Mouse (Mus musculus): Measurements from ENCODE around the gene Gdpd3. TPM values are rescaled to one million over a fixed set of nuclear protein-coding genes. Genes with fewer than 3 reads are reported as not detected.

Gdpd3 gene
- polyA plus RNA-seq, 1 experiment from 2014 or later = 2.4 TPM

- peaks cover 70% of the 10 kb centered on the region for H3K36me3 ChIP-seq
- no peak for ATAC-seq (ENCODE audit: insufficient number of reproducible peaks, insufficient read depth, low FRiP score, low TSS enrichment, low read depth)
These were observed 23.0 kb downstream of the Gdpd3 start for GRCm38 (mm10) chr7:126789141-126789540.

DNA sequence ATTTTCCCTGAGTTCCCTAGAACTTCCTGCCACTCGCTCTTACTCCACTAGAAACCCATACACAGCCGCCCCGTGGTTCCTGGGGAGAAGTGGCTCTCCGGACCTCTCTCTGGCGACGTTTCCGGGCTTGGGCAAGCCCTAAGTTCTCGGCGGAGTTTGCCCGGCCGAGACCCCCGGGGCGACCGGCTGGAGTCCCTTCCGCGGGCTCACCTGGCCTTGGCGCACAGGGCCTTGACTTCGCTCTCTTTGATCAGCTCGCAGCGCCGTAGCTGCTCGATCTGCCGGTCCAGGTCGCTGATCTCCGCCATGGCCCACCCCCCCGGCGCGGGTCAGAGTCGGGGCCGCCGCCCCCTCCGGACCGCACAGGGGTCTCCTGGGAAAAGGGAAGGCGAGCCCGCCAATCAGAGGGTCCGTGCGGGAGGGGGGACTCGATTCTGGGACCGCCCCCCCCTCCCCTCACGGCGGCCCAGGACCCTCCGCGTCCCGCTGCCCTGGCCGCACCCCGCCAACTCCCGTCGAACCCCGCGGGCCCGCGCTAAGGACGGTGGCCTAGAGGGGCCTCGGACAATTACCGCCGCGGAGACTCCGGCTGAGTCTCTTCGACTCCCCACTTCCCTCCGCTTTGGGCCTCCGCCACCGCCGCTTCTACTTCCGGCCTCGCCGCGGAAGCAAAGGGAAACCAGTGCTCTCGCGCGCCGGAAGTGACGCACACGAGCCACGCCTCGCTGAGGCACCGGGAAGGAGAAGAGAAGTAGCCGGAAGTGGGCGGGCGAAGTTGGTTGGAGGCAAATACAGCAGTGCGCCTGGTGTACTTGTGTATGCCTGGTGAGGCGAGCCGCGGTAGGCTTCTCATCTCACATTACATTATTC, 26.0 kb downstream of the Gdpd3 start, which contains the start of gene Ppp4c:
Ppp4c (minus strand) TSS at position 646 of the 870 bp plus-strand sequence.
- peaks cover 70% of the 10 kb centered on the region for H3K36me3 ChIP-seq
- peak; percentile 94 for ATAC-seq (ENCODE audit: insufficient number of reproducible peaks, insufficient read depth, low FRiP score, low TSS enrichment, low read depth)
- H3K9me3 ChIP-seq = no peaks in the 10 kb centered on the region
- peaks cover 26% of the 10 kb centered on the region for H3K4me1 ChIP-seq (replicated peaks)
- H3K4me3 ChIP-seq (replicated peaks) = peak within 1 kb of the TSS; percentile 77
- H3K27me3 ChIP-seq = no peaks in the 10 kb centered on the region
- H3K27ac ChIP-seq = peak within 1 kb of the TSS; percentile 97
- peak within 1 kb of the TSS; percentile 71 for H3K4me2 ChIP-seq
- WGBS = under 1% methylated on average over 78 of the region's 83 CpGs
- H3K9ac ChIP-seq (replicated peaks) = peak within 1 kb of the TSS; percentile 88

More at GRCm38 (mm10) chr7:126789141-126789540, 23.0 kb downstream of the Gdpd3 start:
- Histone ChIP-seq H3K4me2 (no peak overlapping the region), H3K4me1 (replicated peaks) (peaks cover 17% of the 10 kb centered on the region), H3K9ac (replicated peaks) (no peak overlapping the region; the same call in 1 of the 2 replicates), H3K9me3 (no peaks in the 10 kb centered on the region), H3K27me3 (no peaks in the 10 kb centered on the region), H3K4me3 (replicated peaks) (no peak overlapping the region), H3K27ac (no peak overlapping the region)
- WGBS = 93% methylated on average over 4 of the region's 4 CpGs

GRCm38 (mm10) chr7:126792721-126793443, 26.7 kb downstream of the Gdpd3 start:
- Histone ChIP-seq H3K9ac (replicated peaks) (peak overlapping the region; percentile 51; the same call in 1 of the 2 replicates), H3K27me3 (no peaks in the 10 kb centered on the region), H3K4me2 (peak overlapping the region; percentile 71), H3K9me3 (no peaks in the 10 kb centered on the region), H3K4me3 (replicated peaks) (peak overlapping the region; percentile 77), H3K4me1 (replicated peaks) (peaks cover 34% of the 10 kb centered on the region), H3K27ac (peak overlapping the region; percentile 97), H3K36me3 (peaks cover 68% of the 10 kb centered on the region)
- 30% methylated on average over 11 of the region's 11 CpGs for WGBS
- ATAC-seq (ENCODE audit: insufficient number of reproducible peaks, insufficient read depth, low FRiP score, low TSS enrichment, low read depth) = no peak; the same call in 1 of the 2 replicates

GRCm38 (mm10) chr7:126793456-126794270, 27.5 kb downstream of the Gdpd3 start:
- WGBS = 63% methylated on average over 4 of the region's 4 CpGs
- no peaks in the 10 kb centered on the region for H3K9me3 ChIP-seq
- H3K27me3 ChIP-seq = no peaks in the 10 kb centered on the region
- H3K4me3 ChIP-seq (replicated peaks) = no peak overlapping the region
- H3K4me1 ChIP-seq (replicated peaks) = peaks cover 37% of the 10 kb centered on the region
- peaks cover 60% of the 10 kb centered on the region for H3K36me3 ChIP-seq
- H3K9ac ChIP-seq (replicated peaks) = no peak overlapping the region
- H3K4me2 ChIP-seq = peak overlapping the region; percentile 71; the same call in 1 of the 2 replicates
- H3K27ac ChIP-seq = 0 out of 2 replicates have a peak overlapping the region, but pooled peaks have one; percentile 97
- no peak for ATAC-seq (ENCODE audit: insufficient number of reproducible peaks, insufficient read depth, low FRiP score, low TSS enrichment, low read depth)

GRCm38 (mm10) chr7:126794271-126794605, 28.1 kb downstream of the Gdpd3 start:
- no peaks in the 10 kb centered on the region for H3K9me3 ChIP-seq
- H3K27ac ChIP-seq = no peak overlapping the region
- 73% methylated on average over 4 of the region's 4 CpGs for WGBS
- no peak overlapping the region for H3K4me3 ChIP-seq (replicated peaks)
- H3K4me1 ChIP-seq (replicated peaks) = peaks cover 37% of the 10 kb centered on the region
- H3K9ac ChIP-seq (replicated peaks) = no peak overlapping the region
- no peak for ATAC-seq (ENCODE audit: insufficient number of reproducible peaks, insufficient read depth, low FRiP score, low TSS enrichment, low read depth)
- no peaks in the 10 kb centered on the region for H3K27me3 ChIP-seq
- H3K36me3 ChIP-seq = peaks cover 55% of the 10 kb centered on the region
- no peak overlapping the region for H3K4me2 ChIP-seq

GRCm38 (mm10) chr7:126795387-126796317, 29.5 kb downstream of the Gdpd3 start:
- WGBS = 86% methylated on average over 16 of the region's 16 CpGs
- Histone ChIP-seq H3K27me3 (no peaks in the 10 kb centered on the region), H3K9me3 (no peaks in the 10 kb centered on the region), H3K4me2 (peak overlapping the region; percentile 73; the same call in 1 of the 2 replicates), H3K36me3 (peaks cover 40% of the 10 kb centered on the region), H3K4me1 (replicated peaks) (peaks cover 44% of the 10 kb centered on the region), H3K27ac (no peak overlapping the region), H3K9ac (replicated peaks) (no peak overlapping the region), H3K4me3 (replicated peaks) (no peak overlapping the region)
- ATAC-seq (ENCODE audit: insufficient number of reproducible peaks, insufficient read depth, low FRiP score, low TSS enrichment, low read depth) = no peak

DNA sequence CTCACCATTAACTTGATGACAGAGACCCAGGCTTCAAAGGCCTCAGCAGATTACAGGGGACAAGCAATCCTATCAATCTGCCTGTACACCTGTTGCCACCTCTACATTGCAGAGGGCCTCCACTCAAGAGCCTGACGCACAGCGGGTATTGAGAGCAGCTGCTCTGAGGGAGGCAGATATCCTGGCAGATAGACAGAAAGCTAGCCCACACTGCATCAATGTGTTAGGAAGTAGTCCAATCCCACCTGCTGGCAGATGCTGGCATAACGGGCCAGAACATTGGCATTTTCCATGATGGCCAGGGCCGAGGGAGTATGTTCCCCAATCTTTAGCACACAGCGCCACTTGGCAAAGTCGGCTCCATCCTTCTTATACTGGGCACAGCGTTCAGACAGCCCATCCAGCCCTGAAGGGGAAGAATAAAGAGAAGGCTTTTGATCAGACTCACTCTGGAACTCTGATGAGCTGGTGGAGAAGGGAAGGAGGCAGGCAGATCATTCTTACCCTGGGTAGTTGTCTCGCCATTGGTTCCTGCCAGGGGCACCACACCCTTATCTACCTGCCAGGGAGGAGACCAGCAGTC, 30.3 kb downstream of the Gdpd3 start:
- 80% methylated on average over 8 of the region's 8 CpGs for whole genome bisulfite sequencing
- Histone ChIP-seq H3K27me3 (no peaks in the 10 kb centered on the region), H3K4me1 (replicated peaks) (peaks cover 41% of the 10 kb centered on the region), H3K4me3 (replicated peaks) (peak overlapping the region; percentile 85; the same call in 1 of the 2 replicates), H3K9me3 (no peaks in the 10 kb centered on the region), H3K36me3 (peaks cover 37% of the 10 kb centered on the region), H3K27ac (no peak overlapping the region), H3K9ac (replicated peaks) (0 out of 2 replicates have a peak overlapping the region, but pooled peaks have one; percentile 6), H3K4me2 (peak overlapping the region; percentile 73)
- no peak for ATAC-seq (ENCODE audit: insufficient number of reproducible peaks, insufficient read depth, low FRiP score, low TSS enrichment, low read depth)

DNA sequence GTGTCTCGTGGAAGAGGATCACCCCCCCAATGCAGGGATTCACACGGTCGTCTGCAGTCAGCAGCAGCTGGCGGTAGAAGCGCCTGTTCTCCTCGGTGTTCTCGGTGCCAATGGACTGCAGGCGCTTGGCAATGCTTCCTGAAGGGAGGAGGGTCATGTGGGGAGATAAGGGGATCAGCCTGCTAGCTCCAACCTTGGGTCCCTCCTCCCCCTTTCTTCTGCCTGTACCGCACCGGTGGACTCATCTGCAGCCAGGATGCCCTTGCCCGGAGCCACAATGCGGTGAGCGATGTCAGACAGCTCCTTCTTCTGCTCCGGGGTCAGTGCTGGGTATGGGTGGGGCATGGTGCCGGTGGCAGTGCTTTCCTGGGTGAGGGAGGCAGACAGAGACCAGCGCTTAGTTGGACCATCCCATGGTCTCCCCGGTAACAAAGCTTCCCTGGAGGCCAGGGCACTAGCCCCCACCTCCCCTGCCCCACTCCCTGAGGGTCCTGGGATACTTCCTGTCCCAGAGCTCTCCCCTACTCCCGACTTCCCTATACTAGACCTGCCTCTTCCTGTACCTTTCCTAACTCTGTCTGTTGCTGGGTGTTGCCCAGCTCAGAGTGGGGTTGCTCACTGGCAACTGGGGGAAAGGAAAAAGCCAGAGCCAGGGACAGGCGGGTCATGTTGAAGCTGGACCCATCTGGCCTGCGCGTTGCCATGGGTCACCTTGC, 31.4 kb downstream of the Gdpd3 start, which contains the start of gene Fam57b:
Fam57b (plus strand) TSS at position 258 of the 716 bp plus-strand sequence.
- Histone ChIP-seq H3K27ac (peak within 1 kb of the TSS; percentile 97), H3K4me2 (peak within 1 kb of the TSS; percentile 73), H3K4me3 (replicated peaks) (peak within 1 kb of the TSS; percentile 85), H3K36me3 (peaks cover 40% of the 10 kb centered on the region), H3K27me3 (no peaks in the 10 kb centered on the region), H3K4me1 (replicated peaks) (peaks cover 41% of the 10 kb centered on the region), H3K9ac (replicated peaks) (peak within 1 kb of the TSS; percentile 90), H3K9me3 (no peaks in the 10 kb centered on the region)
- WGBS = 42% methylated on average over 21 of the region's 21 CpGs
- ATAC-seq (ENCODE audit: insufficient number of reproducible peaks, insufficient read depth, low FRiP score, low TSS enrichment, low read depth) = no peak
